Mouse (Mus musculus): ENCODE results near the gene Gm49333. TPM values are rescaled to one million over a fixed set of nuclear protein-coding genes. Genes with fewer than 3 reads are reported as not detected.
"Not testable (repeated sequence)": the region's sequence is repeated elsewhere in the genome, so short reads cannot be mapped to it uniquely, and the experiment has no call there.

The Gm49333 gene
- polyA plus RNA-seq, 1 experiment from 2014 or later = not detected

DNA sequence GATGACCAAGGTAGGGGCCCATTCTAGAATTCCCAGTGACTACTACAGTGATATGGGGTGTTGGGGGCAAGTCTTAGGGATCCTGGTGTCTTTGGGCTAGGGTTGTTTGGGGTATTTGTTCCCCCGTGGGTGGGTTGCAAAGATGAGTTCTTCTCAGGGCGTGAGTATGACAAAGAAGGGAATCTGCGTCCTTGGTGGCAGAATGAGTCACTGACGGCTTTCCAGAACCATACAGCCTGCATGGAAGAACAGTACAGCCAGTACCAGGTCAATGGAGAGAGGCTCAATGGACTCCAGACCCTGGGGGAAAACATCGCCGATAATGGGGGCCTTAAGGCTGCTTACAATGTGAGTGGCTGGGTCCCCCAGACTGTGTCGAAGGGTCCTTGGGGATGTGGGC is 32.5 kb downstream of the Gm49333 start:
- Histone ChIP-seq H3K27me3 (replicated peaks; ENCODE audit: control insufficient read depth, insufficient read depth, low read length) (no peaks in the 10 kb centered on the region), H3K4me2 (ENCODE audit: low read length) (no peak overlapping the region), H3K9me3 (replicated peaks; ENCODE audit: control insufficient read depth, low read length) (no peaks in the 10 kb centered on the region), H3K4me3 (ENCODE audit: low read depth, low read length) (no peak overlapping the region), H3K36me3 (ENCODE audit: control insufficient read depth, insufficient read depth, low read length) (no peaks in the 10 kb centered on the region), H3K9ac (ENCODE audit: low read length) (no peak overlapping the region), H3K27ac (ENCODE audit: low read depth, low read length) (no peak overlapping the region), H3K4me1 (ENCODE audit: control insufficient read depth, insufficient read depth, low read length) (peaks cover 1% of the 10 kb centered on the region; the same call in 1 of the 2 replicates)
- ATAC-seq (no peak), DNase-seq (ENCODE audit: low spot score) (no peak)
- 89% methylated on average over 7 of the region's 7 CpGs for WGBS

- H3K9me3 ChIP-seq (replicated peaks; ENCODE audit: control insufficient read depth, low read length) = no peaks in the 10 kb centered on the region
- peak within 1 kb of the TSS; percentile 85 for H3K4me3 ChIP-seq (ENCODE audit: low read depth, low read length)
- H3K27me3 ChIP-seq (replicated peaks; ENCODE audit: control insufficient read depth, insufficient read depth, low read length) = no peaks in the 10 kb centered on the region
- DNase-seq (ENCODE audit: low spot score) (peak; percentile 97), ATAC-seq (peak; percentile 96)
- H3K4me2 ChIP-seq (ENCODE audit: low read length) = peak within 1 kb of the TSS; percentile 94
- WGBS = 2% methylated on average over 37 of the region's 46 CpGs
- peak within 1 kb of the TSS; percentile 68; the same call in 1 of the 2 replicates for H3K27ac ChIP-seq (ENCODE audit: low read depth, low read length)
- H3K9ac ChIP-seq (ENCODE audit: low read length) = peak within 1 kb of the TSS; percentile 92
- peaks cover 23% of the 10 kb centered on the region for H3K36me3 ChIP-seq (ENCODE audit: control insufficient read depth, insufficient read depth, low read length)
- H3K4me1 ChIP-seq (ENCODE audit: control insufficient read depth, insufficient read depth, low read length) = peaks cover 13% of the 10 kb centered on the region; the same call in 1 of the 2 replicates
These were observed 39.9 kb downstream of the Gm49333 start, which contains the start of gene Psmd2 for GRCm38 (mm10) chr16:20651076-20651946. Psmd2 (plus strand) TSS chr16:20651652.

- peak overlapping the region; percentile 92 for H3K9ac ChIP-seq (ENCODE audit: low read length)
- H3K27ac ChIP-seq (ENCODE audit: low read depth, low read length) = 0 out of 2 replicates have a peak overlapping the region, but pooled peaks have one; percentile 68
- peak overlapping the region; percentile 85 for H3K4me3 ChIP-seq (ENCODE audit: low read depth, low read length)
- H3K27me3 ChIP-seq (replicated peaks; ENCODE audit: control insufficient read depth, insufficient read depth, low read length) = no peaks in the 10 kb centered on the region
- DNase-seq (ENCODE audit: low spot score) (no peak), ATAC-seq (no peak)
- 12% methylated on average over 11 of the region's 12 CpGs for WGBS
- H3K36me3 ChIP-seq (ENCODE audit: control insufficient read depth, insufficient read depth, low read length) = peaks cover 29% of the 10 kb centered on the region
- H3K4me2 ChIP-seq (ENCODE audit: low read length) = peak overlapping the region; percentile 94
- no peaks in the 10 kb centered on the region for H3K9me3 ChIP-seq (replicated peaks; ENCODE audit: control insufficient read depth, low read length)
- peaks cover 13% of the 10 kb centered on the region; the same call in 1 of the 2 replicates for H3K4me1 ChIP-seq (ENCODE audit: control insufficient read depth, insufficient read depth, low read length)
These were observed 40.5 kb downstream of the Gm49333 start for GRCm38 (mm10) chr16:20651947-20652310.

DNA sequence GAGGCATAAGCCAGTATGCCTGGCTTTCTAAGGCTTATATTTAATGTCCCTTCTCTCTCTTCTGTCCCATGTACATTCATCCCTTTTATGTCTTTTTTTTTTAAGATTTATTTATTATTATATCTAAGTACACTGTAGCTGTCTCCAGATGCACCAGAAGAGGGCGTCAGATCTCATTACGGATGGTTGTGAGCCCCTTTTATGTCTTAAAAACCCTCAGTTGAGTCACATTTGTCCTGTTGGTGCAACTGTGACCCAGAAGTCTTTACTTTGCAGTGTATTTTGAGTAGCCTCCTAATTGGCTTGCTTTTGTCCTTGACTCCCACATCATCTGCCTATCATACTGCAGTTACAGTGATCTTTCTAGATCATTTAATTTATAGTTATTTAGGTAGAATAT is 41.9 kb downstream of the Gm49333 start:
- ATAC-seq = no peak
- H3K4me3 ChIP-seq (ENCODE audit: low read depth, low read length) = no peak overlapping the region

GRCm38 (mm10) chr16:20657661-20658060 is 46.3 kb downstream of the Gm49333 start:
- Histone ChIP-seq H3K9ac (ENCODE audit: low read length) (no peak overlapping the region), H3K36me3 (ENCODE audit: control insufficient read depth, insufficient read depth, low read length) (peaks cover 85% of the 10 kb centered on the region), H3K4me3 (ENCODE audit: low read depth, low read length) (no peak overlapping the region), H3K9me3 (replicated peaks; ENCODE audit: control insufficient read depth, low read length) (no peaks in the 10 kb centered on the region), H3K4me1 (ENCODE audit: control insufficient read depth, insufficient read depth, low read length) (peaks cover 5% of the 10 kb centered on the region; the same call in 1 of the 2 replicates), H3K4me2 (ENCODE audit: low read length) (no peak overlapping the region), H3K27me3 (replicated peaks; ENCODE audit: control insufficient read depth, insufficient read depth, low read length) (no peaks in the 10 kb centered on the region), H3K27ac (ENCODE audit: low read depth, low read length) (no peak overlapping the region)
- no peak for DNase-seq (ENCODE audit: low spot score)
- no peak for ATAC-seq
- WGBS = 93% methylated on average over 4 of the region's 4 CpGs

More for the DNA sequence above, 41.9 kb downstream of the Gm49333 start:
- H3K27me3 ChIP-seq (replicated peaks; ENCODE audit: control insufficient read depth, insufficient read depth, low read length) = no peaks in the 10 kb centered on the region
- H3K9me3 ChIP-seq (replicated peaks; ENCODE audit: control insufficient read depth, low read length) = no peaks in the 10 kb centered on the region
- 45% methylated on average over 2 of the region's 2 CpGs for WGBS
- peaks cover 13% of the 10 kb centered on the region; the same call in 1 of the 2 replicates for H3K4me1 ChIP-seq (ENCODE audit: control insufficient read depth, insufficient read depth, low read length)
- no peak overlapping the region for H3K9ac ChIP-seq (ENCODE audit: low read length)
- peaks cover 43% of the 10 kb centered on the region for H3K36me3 ChIP-seq (ENCODE audit: control insufficient read depth, insufficient read depth, low read length)
- no peak for DNase-seq (ENCODE audit: low spot score)
- peak overlapping the region; percentile 94; the same call in 1 of the 2 replicates for H3K4me2 ChIP-seq (ENCODE audit: low read length)
- H3K27ac ChIP-seq (ENCODE audit: low read depth, low read length) = no peak overlapping the region

DNA sequence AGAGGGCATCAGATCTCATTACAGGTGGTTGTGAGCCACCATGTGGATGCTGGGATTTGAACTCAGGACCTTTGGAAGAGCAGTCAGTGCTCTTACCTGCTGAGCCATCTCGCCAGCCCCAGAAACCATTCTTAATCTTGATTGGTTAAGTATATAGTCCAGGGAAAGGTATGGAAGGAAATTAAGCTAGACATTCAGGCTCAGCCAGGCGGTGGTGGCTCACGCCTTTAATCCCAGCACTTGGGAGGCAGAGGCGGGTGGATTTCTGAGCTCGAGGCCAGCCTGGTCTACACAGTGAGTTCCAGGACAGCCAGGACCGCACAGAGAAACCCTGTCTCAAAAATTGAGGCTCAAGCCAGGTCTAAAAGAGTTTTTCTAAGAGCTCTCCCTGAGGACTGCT is 56.6 kb downstream of the Gm49333 start, which contains the start of gene Eif4g1:
Gene Eif4g1 (plus strand): TSS at position 301 of the 400 bp plus-strand sequence.
- H3K27me3 ChIP-seq (replicated peaks; ENCODE audit: control insufficient read depth, insufficient read depth, low read length); DNase-seq (ENCODE audit: low spot score); H3K4me3 ChIP-seq (ENCODE audit: low read depth, low read length); ATAC-seq; H3K27ac ChIP-seq (ENCODE audit: low read depth, low read length); H3K4me1 ChIP-seq (ENCODE audit: control insufficient read depth, insufficient read depth, low read length); H3K9ac ChIP-seq (ENCODE audit: low read length); H3K9me3 ChIP-seq (replicated peaks; ENCODE audit: control insufficient read depth, low read length); H3K4me2 ChIP-seq (ENCODE audit: low read length): not testable (repeated sequence)
- peaks cover 18% of the 10 kb centered on the region; the same call in 1 of the 2 replicates for H3K36me3 ChIP-seq (ENCODE audit: control insufficient read depth, insufficient read depth, low read length)
- WGBS = 94% methylated on average over 2 of the region's 6 CpGs

- ATAC-seq (no peak), DNase-seq (ENCODE audit: low spot score) (no peak)
- no peak overlapping the region for H3K9ac ChIP-seq (ENCODE audit: low read length)
- no peaks in the 10 kb centered on the region for H3K9me3 ChIP-seq (replicated peaks; ENCODE audit: control insufficient read depth, low read length)
- no peaks in the 10 kb centered on the region for H3K27me3 ChIP-seq (replicated peaks; ENCODE audit: control insufficient read depth, insufficient read depth, low read length)
- H3K36me3 ChIP-seq (ENCODE audit: control insufficient read depth, insufficient read depth, low read length) = peaks cover 6% of the 10 kb centered on the region
- no peak overlapping the region for H3K4me2 ChIP-seq (ENCODE audit: low read length)
- no peak overlapping the region for H3K27ac ChIP-seq (ENCODE audit: low read depth, low read length)
- no peak overlapping the region for H3K4me3 ChIP-seq (ENCODE audit: low read depth, low read length)
- peaks cover 9% of the 10 kb centered on the region for H3K4me1 ChIP-seq (ENCODE audit: control insufficient read depth, insufficient read depth, low read length)
- WGBS = 92% methylated on average over 3 of the region's 3 CpGs
These were observed 58.9 kb downstream of the Gm49333 start for GRCm38 (mm10) chr16:20670291-20670690.

- H3K4me3 ChIP-seq (ENCODE audit: low read depth, low read length) = peak overlapping the region; percentile 92; the same call in 1 of the 2 replicates
- WGBS = 23% methylated on average over 6 of the region's 6 CpGs
These were observed 60.5 kb downstream of the Gm49333 start for GRCm38 (mm10) chr16:20671886-20672285.

GRCm38 (mm10) chr16:20672500-20672902 is 61.1 kb downstream of the Gm49333 start:
- H3K4me2 ChIP-seq (ENCODE audit: low read length) = peak overlapping the region; percentile 93
- peak; percentile 97 for DNase-seq (ENCODE audit: low spot score)
- peak overlapping the region; percentile 87 for H3K27ac ChIP-seq (ENCODE audit: low read depth, low read length)
- peak overlapping the region; percentile 96 for H3K9ac ChIP-seq (ENCODE audit: low read length)
- no peaks in the 10 kb centered on the region for H3K9me3 ChIP-seq (replicated peaks; ENCODE audit: control insufficient read depth, low read length)
- H3K36me3 ChIP-seq (ENCODE audit: control insufficient read depth, insufficient read depth, low read length) = peaks cover 28% of the 10 kb centered on the region
- H3K4me3 ChIP-seq (ENCODE audit: low read depth, low read length) = peak overlapping the region; percentile 92
- 4% methylated on average over 20 of the region's 38 CpGs for WGBS
- peak; percentile 98 for ATAC-seq
- H3K27me3 ChIP-seq (replicated peaks; ENCODE audit: control insufficient read depth, insufficient read depth, low read length) = no peaks in the 10 kb centered on the region
- H3K4me1 ChIP-seq (ENCODE audit: control insufficient read depth, insufficient read depth, low read length) = peaks cover 9% of the 10 kb centered on the region

More at GRCm38 (mm10) chr16:20671886-20672285, 60.5 kb downstream of the Gm49333 start:
- Histone ChIP-seq H3K27ac (ENCODE audit: low read depth, low read length) (no peak overlapping the region), H3K36me3 (ENCODE audit: control insufficient read depth, insufficient read depth, low read length) (peaks cover 22% of the 10 kb centered on the region), H3K4me1 (ENCODE audit: control insufficient read depth, insufficient read depth, low read length) (peaks cover 9% of the 10 kb centered on the region), H3K27me3 (replicated peaks; ENCODE audit: control insufficient read depth, insufficient read depth, low read length) (no peaks in the 10 kb centered on the region), H3K9me3 (replicated peaks; ENCODE audit: control insufficient read depth, low read length) (no peaks in the 10 kb centered on the region), H3K4me2 (ENCODE audit: low read length) (peak overlapping the region; percentile 93), H3K9ac (ENCODE audit: low read length) (no peak overlapping the region; the same call in 1 of the 2 replicates)
- DNase-seq (ENCODE audit: low spot score) = no peak
- no peak for ATAC-seq
